Mouse (Mus musculus) hindbrain, embryonic 12.5 days (tissue): ENCODE results near the gene Svop. TPM values are rescaled to one million over a fixed set of nuclear protein-coding genes. Genes with fewer than 3 reads are reported as not detected.
A peak's percentile ranks its signal among the peaks of the same experiment; 100 is the strongest.

ENCODE experiments used
- ATAC-seq: fragments of 200-750 bp; cut with Nextera tagmentation; 2 replicates; pipeline ENCODE4 v1.8.0; 2017; ENCODE audit warnings: moderate TSS enrichment; ENCODE audit not compliant: low FRiP score
- H3K27ac ChIP-seq: fragments of 300-500 bp; sonication (generic); 2 replicates; pipeline ENCODE4 v1.5.1; 2016; ENCODE audit warnings: mild to moderate bottlenecking
- H3K27me3 ChIP-seq: fragments of 300-500 bp; sonication (generic); 2 replicates; pipeline ENCODE4 v1.6.1; 2016; ENCODE audit warnings: mild to moderate bottlenecking
- H3K36me3 ChIP-seq: fragments of 300-500 bp; sonication (generic); 2 replicates; pipeline ENCODE4 v1.6.1; 2016; ENCODE audit warnings: mild to moderate bottlenecking
- H3K4me1 ChIP-seq: fragments of 300-500 bp; sonication (generic); 2 replicates; pipeline ENCODE4 v1.6.1; 2016
- H3K4me2 ChIP-seq: fragments of 300-500 bp; sonication (generic); replicated peaks from 2 replicates; pipeline ENCODE4 v1.6.1; 2016; ENCODE audit warnings: mild to moderate bottlenecking
- H3K4me3 ChIP-seq: fragments of 300-500 bp; sonication (generic); 2 replicates; pipeline ENCODE4 v1.5.1; 2016; ENCODE audit warnings: mild to moderate bottlenecking
- H3K9ac ChIP-seq: fragments of 300-500 bp; sonication (generic); 2 replicates; pipeline ENCODE4 v1.6.1; 2016; ENCODE audit warnings: mild to moderate bottlenecking, moderate library complexity
- H3K9me3 ChIP-seq: fragments of 300-500 bp; sonication (generic); replicated peaks from 2 replicates; pipeline ENCODE4 v1.6.1; 2016; ENCODE audit warnings: mild to moderate bottlenecking
- WGBS: fragments of 180-500 bp; shearing (Covaris S2); methylation state at CpG from one replicate; pipeline ENCODE4 v1.1.7; 2016; 5-methylcytosine and 5-hydroxymethylcytosine counted together
- polyA plus RNA-seq: library from polyadenylated mRNA; unstranded; fragments of >200 nt; fragmentation: Nextera tagmentation; extraction: Ambion mirVana; gene quantifications from 2 replicates; pipeline ENCODE4 v1.2.1, GENCODE M21; 2016

Gene Svop
- polyA plus RNA-seq, 1 experiment from 2014 or later: 55.6 TPM

DNA sequence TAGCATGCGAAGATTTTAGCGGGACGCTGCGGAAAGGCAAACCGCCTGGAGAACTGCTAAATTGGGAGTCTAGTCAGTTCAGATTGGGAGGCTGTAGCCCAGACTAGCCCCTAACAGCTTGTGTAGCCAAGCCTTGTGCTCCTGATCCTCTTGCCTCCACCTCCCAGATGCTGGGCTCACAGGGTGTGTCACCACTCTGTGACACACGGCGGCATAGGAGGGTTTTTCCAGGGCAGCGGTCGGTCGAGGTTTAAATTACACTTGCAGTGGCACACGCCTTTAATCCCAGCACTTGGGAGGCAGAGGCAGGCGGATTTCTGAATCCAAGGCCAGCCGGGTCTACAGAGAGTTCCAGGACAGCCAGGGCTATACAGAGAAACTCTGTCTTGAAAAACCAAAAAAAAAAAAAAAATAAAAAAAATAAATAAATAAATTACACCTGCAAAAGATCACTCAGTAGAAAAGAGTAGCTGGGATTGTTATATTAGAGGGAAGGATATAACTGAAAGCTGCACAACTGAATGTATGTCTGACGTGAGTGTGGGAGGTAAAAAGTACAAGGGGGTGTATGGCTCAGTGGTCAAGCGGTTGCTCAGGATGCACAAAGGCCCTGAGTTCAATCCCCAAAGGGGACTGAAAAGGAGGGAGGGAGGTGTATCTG is 38.3 kb upstream of the Svop start:
- Histone ChIP-seq H3K4me1 (peaks cover 19% of the 10 kb centered on the region), H3K4me3 (peak overlapping the region; percentile 77), H3K27me3 (no peaks in the 10 kb centered on the region), H3K27ac (no peak overlapping the region), H3K4me2 (peak overlapping the region; percentile 97), H3K9ac (no peak overlapping the region), H3K36me3 (peaks cover 11% of the 10 kb centered on the region; the same call in 1 of the 2 replicates), H3K9me3 (no peaks in the 10 kb centered on the region)
- ATAC-seq: no peak
- WGBS: 81% methylated on average over 15 of the region's 15 CpGs

- peak within 1 kb of the TSS; percentile 59 for H3K4me3 ChIP-seq
- ATAC-seq: peak; percentile 38
- H3K27ac ChIP-seq: peak within 1 kb of the TSS; percentile 76
- peaks cover 17% of the 10 kb centered on the region for H3K4me1 ChIP-seq
- H3K4me2 ChIP-seq: peak within 1 kb of the TSS; percentile 90
- WGBS: 1% methylated on average over 69 of the region's 69 CpGs
- peak within 1 kb of the TSS; percentile 75 for H3K9ac ChIP-seq
- H3K9me3 ChIP-seq: no peaks in the 10 kb centered on the region
- H3K36me3 ChIP-seq: peaks cover 32% of the 10 kb centered on the region
- H3K27me3 ChIP-seq: no peaks in the 10 kb centered on the region
These were observed 36.3 kb upstream of the Svop start, which contains the start of gene Alkbh2 for GRCm38 (mm10) chr5:114127374-114128349. TSS of gene Alkbh2 (minus strand) at chr5:114128218.

DNA sequence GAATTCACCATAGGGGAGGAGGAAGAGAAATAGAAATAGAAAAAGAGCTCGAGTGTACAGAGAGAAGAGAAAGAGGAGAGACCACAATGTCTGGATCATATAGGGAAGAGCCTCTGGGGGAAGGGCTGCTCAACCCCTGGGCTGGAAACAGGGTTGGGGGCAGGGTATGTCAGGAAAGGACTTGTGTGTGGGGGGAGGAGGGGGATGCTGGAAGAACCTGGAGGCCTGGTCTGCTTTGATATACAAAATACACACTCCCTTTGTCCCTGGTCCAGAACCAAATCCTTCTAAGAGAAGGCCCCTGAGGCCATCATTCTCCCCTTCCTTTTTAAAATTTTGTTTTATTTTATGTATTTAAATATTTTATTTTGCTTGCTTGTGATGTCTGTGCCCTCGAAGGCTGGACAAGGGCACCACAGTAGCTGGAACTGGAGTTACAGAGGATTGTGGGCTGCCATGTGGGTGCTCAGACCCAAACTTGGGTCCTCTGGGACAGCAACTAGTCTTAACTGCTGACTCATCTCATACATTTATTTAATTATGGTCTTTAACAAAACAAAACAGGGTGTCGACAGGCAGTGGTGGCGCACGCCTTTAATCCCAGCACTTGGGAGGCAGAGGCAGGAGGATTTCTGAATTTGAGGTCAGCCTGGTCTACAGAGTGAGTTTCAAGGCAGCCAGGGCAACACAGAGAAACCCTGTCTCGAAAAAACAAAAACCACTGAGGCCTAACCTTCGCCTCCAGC is 35.3 kb upstream of the Svop start:
- 84% methylated on average over 7 of the region's 7 CpGs for WGBS
- Histone ChIP-seq H3K27me3 (no peaks in the 10 kb centered on the region), H3K4me2 (peak overlapping the region; percentile 90), H3K9me3 (no peaks in the 10 kb centered on the region), H3K4me1 (peaks cover 8% of the 10 kb centered on the region), H3K9ac (no peak overlapping the region; the same call in 1 of the 2 replicates), H3K27ac (peak overlapping the region; percentile 76; the same call in 1 of the 2 replicates), H3K4me3 (0 out of 2 replicates have a peak overlapping the region, but pooled peaks have one; percentile 59), H3K36me3 (peaks cover 42% of the 10 kb centered on the region)
- ATAC-seq: no peak

DNA sequence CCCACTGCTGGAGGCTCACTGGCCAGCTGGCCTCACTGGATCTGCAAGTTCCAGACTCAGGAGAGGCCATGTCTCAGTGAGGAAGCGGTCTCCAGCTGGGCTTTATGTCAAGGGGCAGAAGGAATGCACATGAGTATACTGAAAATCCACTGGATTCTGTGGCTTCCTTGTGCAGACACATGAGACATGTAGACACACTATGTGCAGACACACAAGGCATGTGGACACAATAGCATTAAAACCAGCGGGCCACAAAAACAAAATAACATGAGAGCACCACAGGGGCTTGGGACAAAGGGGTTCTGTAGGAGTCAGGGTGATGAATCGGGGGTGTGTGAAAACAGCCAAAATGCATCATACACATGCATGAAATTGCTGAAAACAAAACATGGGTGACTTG is 34.6 kb upstream of the Svop start:
- no peaks in the 10 kb centered on the region for H3K9me3 ChIP-seq
- 92% methylated on average over 3 of the region's 3 CpGs for WGBS
- H3K4me3 ChIP-seq: no peak overlapping the region
- ATAC-seq: no peak
- H3K27me3 ChIP-seq: no peaks in the 10 kb centered on the region
- no peak overlapping the region for H3K9ac ChIP-seq
- H3K36me3 ChIP-seq: peaks cover 48% of the 10 kb centered on the region
- no peak overlapping the region for H3K4me2 ChIP-seq
- H3K4me1 ChIP-seq: peaks cover 2% of the 10 kb centered on the region; the same call in 1 of the 2 replicates
- no peak overlapping the region for H3K27ac ChIP-seq

DNA sequence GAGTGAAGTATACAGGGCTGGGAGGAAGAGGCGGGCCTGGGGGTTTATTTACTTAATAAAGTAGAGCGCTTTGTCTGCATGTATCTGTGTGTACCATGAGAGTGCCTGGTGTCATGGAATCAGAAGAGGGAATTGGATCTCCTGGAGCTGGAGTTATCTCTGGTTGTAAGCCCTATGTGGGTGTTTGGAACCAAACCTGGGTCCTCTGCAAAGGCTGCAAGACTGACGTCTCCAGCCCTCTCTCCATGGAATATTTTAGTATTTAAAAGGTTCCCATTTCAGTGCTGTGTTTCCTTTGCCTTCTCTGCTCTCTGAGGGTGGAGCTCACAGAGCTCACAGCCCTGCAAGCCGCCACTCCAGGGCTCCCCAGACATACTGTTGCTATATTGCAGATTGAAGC is 28.4 kb upstream of the Svop start:
- no peak overlapping the region for H3K4me2 ChIP-seq
- WGBS: 89% methylated on average over 4 of the region's 4 CpGs
- peaks cover 98% of the 10 kb centered on the region for H3K36me3 ChIP-seq
- no peak overlapping the region for H3K4me3 ChIP-seq
- no peak overlapping the region for H3K9ac ChIP-seq
- ATAC-seq: no peak
- no peak overlapping the region for H3K27ac ChIP-seq
- no peaks in the 10 kb centered on the region for H3K27me3 ChIP-seq
- no peaks in the 10 kb centered on the region for H3K4me1 ChIP-seq
- H3K9me3 ChIP-seq: no peaks in the 10 kb centered on the region

DNA sequence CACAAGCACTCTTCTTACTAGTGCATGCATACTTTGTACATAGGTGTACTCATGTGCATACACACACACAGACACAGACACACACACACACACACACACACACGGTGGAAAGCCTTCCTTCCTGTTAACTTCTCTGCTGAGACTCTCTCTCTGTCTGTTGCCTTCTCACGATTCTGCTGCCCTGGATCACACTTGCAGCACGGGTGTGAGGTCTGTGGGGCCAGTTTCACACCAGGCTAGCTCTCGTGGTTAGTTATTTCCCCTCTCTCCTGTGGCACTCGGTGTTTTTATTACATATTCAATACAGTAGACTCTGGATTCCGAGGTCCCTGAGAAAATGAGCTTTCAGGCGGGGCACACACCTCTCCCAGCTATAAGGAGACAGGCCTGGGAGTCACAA is 25.2 kb upstream of the Svop start:
- Histone ChIP-seq H3K4me2 (no peak overlapping the region), H3K27me3 (no peaks in the 10 kb centered on the region), H3K27ac (no peak overlapping the region), H3K4me3 (no peak overlapping the region), H3K4me1 (no peaks in the 10 kb centered on the region), H3K9me3 (no peaks in the 10 kb centered on the region), H3K36me3 (peaks cover 98% of the 10 kb centered on the region), H3K9ac (no peak overlapping the region)
- no peak for ATAC-seq
- WGBS: 87% methylated on average over 7 of the region's 7 CpGs

- Histone ChIP-seq H3K36me3 (peaks cover 97% of the 10 kb centered on the region), H3K9ac (no peak overlapping the region), H3K4me3 (no peak overlapping the region), H3K4me1 (no peaks in the 10 kb centered on the region), H3K27me3 (no peaks in the 10 kb centered on the region), H3K9me3 (no peaks in the 10 kb centered on the region), H3K4me2 (no peak overlapping the region), H3K27ac (no peak overlapping the region)
- no peak for ATAC-seq
- 88% methylated on average over 5 of the region's 5 CpGs for WGBS
These were observed 23.7 kb upstream of the Svop start for GRCm38 (mm10) chr5:114115030-114115429.

- 85% methylated on average over 6 of the region's 6 CpGs for WGBS
- ATAC-seq: no peak
- H3K4me1 ChIP-seq: no peaks in the 10 kb centered on the region
- no peaks in the 10 kb centered on the region for H3K9me3 ChIP-seq
- peaks cover 97% of the 10 kb centered on the region for H3K36me3 ChIP-seq
- no peak overlapping the region for H3K4me3 ChIP-seq
- no peaks in the 10 kb centered on the region for H3K27me3 ChIP-seq
- H3K27ac ChIP-seq: no peak overlapping the region
- no peak overlapping the region for H3K4me2 ChIP-seq
- H3K9ac ChIP-seq: no peak overlapping the region
These were observed 22.0 kb upstream of the Svop start for GRCm38 (mm10) chr5:114113334-114113733.

- no peak overlapping the region for H3K4me2 ChIP-seq
- H3K27me3 ChIP-seq: no peaks in the 10 kb centered on the region
- H3K9me3 ChIP-seq: no peaks in the 10 kb centered on the region
- no peak for ATAC-seq
- H3K9ac ChIP-seq: no peak overlapping the region
- H3K36me3 ChIP-seq: peaks cover 78% of the 10 kb centered on the region
- H3K27ac ChIP-seq: no peak overlapping the region
- WGBS: 75% methylated on average over 16 of the region's 16 CpGs
- H3K4me1 ChIP-seq: peaks cover under 1% of the 10 kb centered on the region; the same call in 1 of the 2 replicates
- no peak overlapping the region for H3K4me3 ChIP-seq
These were observed 15.1 kb upstream of the Svop start for GRCm38 (mm10) chr5:114106391-114106935.

DNA sequence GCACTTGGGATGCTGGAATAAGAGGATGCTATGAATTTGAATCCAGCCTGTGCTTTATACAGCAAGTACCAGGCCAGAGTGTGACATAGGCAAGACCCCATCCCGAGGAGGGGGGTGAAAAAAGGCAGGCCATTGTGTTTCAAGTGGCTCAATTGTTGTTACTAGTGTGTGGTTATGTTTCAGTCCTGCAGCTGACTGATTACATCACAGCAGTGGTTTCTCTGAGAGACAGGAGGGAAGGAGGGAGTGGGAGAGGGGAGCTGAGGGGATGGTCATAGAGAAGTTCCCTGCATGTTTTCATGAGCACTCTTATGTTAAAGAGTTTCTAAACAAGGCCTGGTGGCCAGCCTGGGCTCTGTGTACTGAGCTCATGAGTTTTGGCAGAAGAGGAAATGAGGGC is 11.4 kb upstream of the Svop start:
- no peak for ATAC-seq
- Histone ChIP-seq H3K27me3 (no peaks in the 10 kb centered on the region), H3K36me3 (peaks cover 43% of the 10 kb centered on the region), H3K9me3 (no peaks in the 10 kb centered on the region), H3K4me2 (no peak overlapping the region), H3K4me1 (peaks cover 14% of the 10 kb centered on the region), H3K9ac (no peak overlapping the region), H3K27ac (no peak overlapping the region), H3K4me3 (no peak overlapping the region)
- WGBS: 86% methylated on average over 1 of the region's 1 CpGs

GRCm38 (mm10) chr5:114101873-114102272 is 10.5 kb upstream of the Svop start:
- Histone ChIP-seq H3K9ac (no peak overlapping the region), H3K4me3 (no peak overlapping the region), H3K4me2 (no peak overlapping the region), H3K4me1 (peaks cover 14% of the 10 kb centered on the region), H3K9me3 (no peaks in the 10 kb centered on the region), H3K27me3 (no peaks in the 10 kb centered on the region), H3K27ac (no peak overlapping the region), H3K36me3 (peaks cover 39% of the 10 kb centered on the region)
- WGBS: 93% methylated on average over 4 of the region's 4 CpGs
- ATAC-seq: no peak
